Mouse (Mus musculus) limb, embryonic 14.5 days (tissue): Measurements from ENCODE around the gene Ptpn13. TPM values are rescaled to one million over a fixed set of nuclear protein-coding genes. Genes with fewer than 3 reads are reported as not detected.

Experiments used
- ATAC-seq: fragments of 200-750 bp; cut with Nextera tagmentation; 2 replicates; pipeline ENCODE4 v1.8.0; 2017; ENCODE audit warnings: low read depth, moderate number of reproducible peaks, moderate TSS enrichment; ENCODE audit not compliant: low FRiP score
- DNase-seq: peaks from one replicate; pipeline ENCODE4 v3.0.0-alpha.2; 2015; ENCODE audit warnings: low spot score
- H3K27ac ChIP-seq: fragments of 300-500 bp; sonication (generic); replicated peaks from 2 replicates; pipeline ENCODE4 v1.5.1; 2014; ENCODE audit warnings: low read depth, mild to moderate bottlenecking, low read length, moderate library complexity, mixed read lengths
- H3K27me3 ChIP-seq: fragments of 300-500 bp; sonication (generic); 2 replicates; pipeline ENCODE4 v1.6.1; 2014; ENCODE audit warnings: low read length, mixed read lengths; ENCODE audit not compliant: control insufficient read depth, insufficient read depth
- H3K36me3 ChIP-seq: fragments of 300-500 bp; sonication (generic); 2 replicates; pipeline ENCODE4 v1.6.1; 2014; ENCODE audit warnings: mild to moderate bottlenecking, low read length, moderate library complexity, mixed read lengths; ENCODE audit not compliant: control insufficient read depth, insufficient read depth
- H3K4me1 ChIP-seq: fragments of 300-500 bp; sonication (generic); 2 replicates; pipeline ENCODE4 v1.6.1; 2014; ENCODE audit warnings: antibody characterized with exemption, low read length, mixed read lengths; ENCODE audit not compliant: control insufficient read depth, insufficient read depth
- H3K4me2 ChIP-seq: fragments of 300-500 bp; sonication (generic); replicated peaks from 2 replicates; pipeline ENCODE4 v1.6.1; 2014; ENCODE audit warnings: low read depth, mild to moderate bottlenecking, low read length, moderate library complexity; ENCODE audit not compliant: severe bottlenecking
- H3K4me3 ChIP-seq: fragments of 300-500 bp; sonication (generic); replicated peaks from 2 replicates; pipeline ENCODE4 v1.5.1; 2014; ENCODE audit warnings: low read length
- H3K9ac ChIP-seq: fragments of 300-500 bp; sonication (generic); 2 replicates; pipeline ENCODE4 v1.6.1; 2014; ENCODE audit warnings: mild to moderate bottlenecking, low read depth, low read length, moderate library complexity; ENCODE audit not compliant: severe bottlenecking
- H3K9me3 ChIP-seq: fragments of 300-500 bp; sonication (generic); 2 replicates; pipeline ENCODE4 v1.6.1; 2016; ENCODE audit warnings: low read length; ENCODE audit not compliant: control insufficient read depth
- POLR2A ChIP-seq: fragments of 200-500 bp; IDR thresholded peaks from 2 replicates; pipeline ENCODE4 v1.8.0; 2012; ENCODE audit warnings: inconsistent platforms, mild to moderate bottlenecking, moderate library complexity, borderline replicate concordance; ENCODE audit not compliant: insufficient read depth, insufficient read length; ENCODE audit errors: extremely low read depth
- WGBS: fragments of 180-500 bp; shearing (Covaris S2); extraction: QIAGEN DNeasy Blood & Tissue Kit; methylation state at CpG from one replicate; pipeline ENCODE4 v1.1.7; 2014; 5-methylcytosine and 5-hydroxymethylcytosine counted together
- polyA plus RNA-seq, 2 experiments: library from polyadenylated mRNA; depleted of rRNA in 1 of 2; stranded (reverse) in 1 of 2; unstranded in 1 of 2; fragments of >200 nt; fragmentation: Nextera tagmentation in 1 of 2; extraction: Ambion mirVana in 1 of 2; gene quantifications; 2 replicates each; pipeline versions ENCODE4 v1.2.1 to v1.2.3; 2012 to 2014

The Ptpn13 gene
- polyA plus RNA-seq, 2 experiments = 23.7 to 25.8 TPM

DNA sequence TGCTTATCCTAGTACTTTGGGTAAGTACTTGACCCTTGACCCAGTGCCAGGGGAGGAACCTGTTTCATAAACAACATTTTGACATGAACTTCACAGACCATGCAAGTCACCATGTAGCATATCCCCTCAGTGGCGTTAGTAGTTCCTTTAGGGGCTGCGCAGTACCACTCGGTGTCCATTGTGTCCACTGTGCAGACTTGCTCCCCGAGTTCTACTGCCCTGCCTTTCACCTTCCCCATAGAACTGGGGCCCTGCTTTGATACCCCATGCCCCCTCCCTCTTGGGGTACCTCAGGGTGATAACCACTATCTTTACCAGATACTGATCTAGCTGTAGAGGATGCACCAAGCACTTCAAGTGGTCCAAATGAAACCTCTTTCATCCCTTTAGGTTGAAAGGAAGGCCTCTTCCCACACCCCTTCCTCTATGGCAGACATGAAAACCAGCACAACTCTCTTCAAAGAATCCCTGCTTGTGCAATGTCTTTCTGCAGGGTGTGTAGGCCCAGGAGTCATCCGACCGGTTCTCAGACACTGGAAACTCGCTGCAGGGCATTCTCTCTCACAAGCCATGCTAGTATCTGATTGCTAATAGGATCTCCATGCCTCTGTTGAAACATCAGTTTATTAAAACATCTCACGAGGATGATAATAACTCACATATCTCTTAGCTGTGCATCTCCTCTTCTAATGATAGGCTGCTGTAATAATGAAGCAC, 34.1 kb downstream of the Ptpn13 start:
- no peak for ATAC-seq
- Histone ChIP-seq H3K9ac (no peak overlapping the region), H3K4me1 (no peaks in the 10 kb centered on the region), H3K27ac (no peak overlapping the region), H3K4me2 (no peak overlapping the region), H3K36me3 (no peaks in the 10 kb centered on the region), H3K27me3 (no peaks in the 10 kb centered on the region), H3K4me3 (no peak overlapping the region), H3K9me3 (no peaks in the 10 kb centered on the region)
- DNase-seq = peak; percentile 34
- TF ChIP-seq POLR2A = no peak
- 81% methylated on average over 8 of the region's 8 CpGs for WGBS

DNA sequence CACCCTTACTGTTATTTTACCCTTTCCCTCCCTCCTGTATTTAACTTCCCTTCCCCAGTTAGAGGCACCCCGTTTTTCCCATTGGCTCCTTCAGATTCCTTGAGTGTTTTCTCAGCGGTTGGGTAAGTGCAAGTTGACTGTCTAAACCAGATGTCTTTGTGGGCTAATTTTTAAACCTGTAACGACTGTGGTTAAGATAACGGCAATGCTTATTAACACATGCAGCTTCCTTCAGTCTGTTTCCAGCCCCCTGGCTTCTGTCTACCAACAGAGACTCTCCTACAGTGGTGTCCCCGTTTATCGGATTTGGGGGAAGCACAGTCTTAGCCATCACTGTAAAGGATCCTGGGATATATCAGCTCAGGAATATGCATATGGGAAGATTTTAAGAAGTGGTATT, 35.9 kb downstream of the Ptpn13 start:
- Histone ChIP-seq H3K36me3 (no peaks in the 10 kb centered on the region), H3K4me2 (no peak overlapping the region), H3K4me1 (no peaks in the 10 kb centered on the region), H3K27me3 (no peaks in the 10 kb centered on the region), H3K27ac (no peak overlapping the region), H3K4me3 (no peak overlapping the region), H3K9ac (no peak overlapping the region), H3K9me3 (no peaks in the 10 kb centered on the region)
- ATAC-seq (no peak), DNase-seq (no peak)
- WGBS = 59% methylated on average over 6 of the region's 6 CpGs
- no peak for TF ChIP-seq POLR2A

DNA sequence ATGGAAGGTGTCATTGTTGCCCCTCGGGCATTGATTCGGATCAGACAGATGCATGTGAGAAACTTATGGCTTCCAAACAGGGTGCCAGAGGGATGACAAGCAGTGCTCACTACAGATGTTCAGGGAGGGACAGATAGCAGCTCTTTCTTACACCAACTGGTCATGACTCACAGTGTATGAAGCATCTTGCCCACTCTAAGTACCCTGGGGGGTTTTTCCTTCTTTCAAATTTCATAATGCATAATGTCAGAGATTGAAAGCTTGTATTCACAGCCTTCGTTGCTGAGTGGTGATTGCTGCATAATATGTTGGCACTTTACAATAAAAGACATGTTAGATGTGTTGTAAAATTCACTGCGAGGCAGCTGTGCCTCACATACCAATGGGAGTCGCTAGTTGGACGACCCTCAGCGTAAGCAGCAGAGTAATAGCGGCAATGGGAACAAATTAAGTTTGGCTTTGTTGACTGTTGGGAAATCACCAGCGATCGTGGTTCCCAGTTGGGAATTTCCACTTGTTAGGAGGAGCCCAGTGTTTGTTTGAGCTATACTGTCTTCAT, 38.7 kb downstream of the Ptpn13 start:
- no peaks in the 10 kb centered on the region for H3K4me1 ChIP-seq
- H3K9ac ChIP-seq = no peak overlapping the region
- H3K36me3 ChIP-seq = no peaks in the 10 kb centered on the region
- H3K4me2 ChIP-seq = no peak overlapping the region
- H3K27me3 ChIP-seq = no peaks in the 10 kb centered on the region
- DNase-seq = no peak
- ATAC-seq = no peak
- H3K27ac ChIP-seq = no peak overlapping the region
- 58% methylated on average over 10 of the region's 10 CpGs for WGBS
- H3K9me3 ChIP-seq = no peaks in the 10 kb centered on the region
- TF ChIP-seq POLR2A = no peak
- H3K4me3 ChIP-seq = no peak overlapping the region

DNA sequence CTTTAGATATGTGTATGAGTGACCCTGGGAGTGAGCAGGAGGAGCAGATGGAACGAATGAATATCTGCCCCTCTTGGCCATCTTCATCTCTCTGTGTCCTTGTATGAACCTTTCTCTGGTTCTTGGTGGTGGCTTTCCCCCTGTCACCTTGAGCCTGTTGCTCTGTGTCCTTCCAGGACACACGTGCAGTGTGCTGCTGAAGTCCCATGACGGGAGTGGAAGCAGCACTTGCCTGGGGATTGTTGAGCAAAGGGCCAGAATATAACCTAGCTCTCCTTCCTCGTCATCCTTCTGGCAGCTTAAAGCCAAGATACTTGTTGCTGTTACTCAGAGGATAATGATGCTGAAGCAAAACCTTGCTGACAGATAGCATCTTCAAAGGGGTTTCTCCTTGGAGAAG, 39.3 kb downstream of the Ptpn13 start:
- 74% methylated on average over 4 of the region's 4 CpGs for WGBS
- H3K27ac ChIP-seq = no peak overlapping the region
- no peaks in the 10 kb centered on the region for H3K9me3 ChIP-seq
- no peaks in the 10 kb centered on the region for H3K36me3 ChIP-seq
- no peak overlapping the region for H3K4me3 ChIP-seq
- ATAC-seq = no peak
- TF ChIP-seq POLR2A = no peak
- no peak overlapping the region for H3K9ac ChIP-seq
- no peak overlapping the region for H3K4me2 ChIP-seq
- no peaks in the 10 kb centered on the region for H3K27me3 ChIP-seq
- no peak for DNase-seq
- no peaks in the 10 kb centered on the region for H3K4me1 ChIP-seq

DNA sequence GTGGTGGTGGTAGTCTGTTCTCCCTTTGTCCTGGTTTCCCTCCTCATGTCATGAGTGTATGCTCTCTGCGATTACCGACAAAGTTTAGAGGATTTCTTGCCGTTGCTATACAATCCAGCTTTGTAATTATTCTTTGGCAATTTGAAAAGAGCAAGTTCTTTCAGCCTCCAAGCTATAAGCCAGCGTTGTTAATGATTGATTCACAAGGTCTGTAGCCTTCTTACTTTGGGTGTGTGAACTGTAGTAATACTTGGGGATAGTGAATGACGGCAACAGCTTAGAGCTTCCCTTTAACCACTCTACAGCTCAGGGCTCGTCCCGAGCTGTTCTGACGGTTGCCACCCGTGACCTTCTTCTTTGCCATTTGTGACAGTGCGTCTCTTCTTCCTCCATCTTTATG, 39.8 kb downstream of the Ptpn13 start:
- H3K9me3 ChIP-seq = no peaks in the 10 kb centered on the region
- no peaks in the 10 kb centered on the region for H3K4me1 ChIP-seq
- H3K27ac ChIP-seq = no peak overlapping the region
- TF ChIP-seq POLR2A = no peak
- WGBS = 82% methylated on average over 10 of the region's 10 CpGs
- no peak overlapping the region for H3K4me2 ChIP-seq
- DNase-seq (no peak), ATAC-seq (no peak)
- H3K27me3 ChIP-seq = no peaks in the 10 kb centered on the region
- H3K36me3 ChIP-seq = no peaks in the 10 kb centered on the region
- H3K4me3 ChIP-seq = no peak overlapping the region
- no peak overlapping the region for H3K9ac ChIP-seq

DNA sequence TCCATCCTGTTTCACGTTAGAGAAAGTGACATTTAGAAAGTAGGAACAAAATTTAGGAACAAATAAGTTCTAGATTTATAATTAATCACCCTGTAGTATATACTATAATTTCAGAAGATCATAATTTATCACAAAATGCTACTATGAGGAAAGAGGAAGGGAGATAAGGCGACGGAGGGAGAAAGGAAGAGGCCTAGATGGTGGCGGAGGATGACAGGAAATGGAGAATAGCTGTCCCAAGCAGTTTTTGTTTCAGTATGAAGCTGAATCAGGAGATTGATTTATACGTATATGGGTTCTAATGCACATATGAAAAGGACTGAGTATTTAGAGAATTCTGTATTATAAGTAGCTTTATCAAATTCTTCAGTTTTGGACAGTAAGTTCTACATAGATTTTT, 47.7 kb downstream of the Ptpn13 start:
- 89% methylated on average over 5 of the region's 5 CpGs for WGBS
- no peak overlapping the region for H3K27ac ChIP-seq
- DNase-seq = no peak

More for the DNA sequence above, 47.7 kb downstream of the Ptpn13 start:
- Histone ChIP-seq H3K4me3 (no peak overlapping the region), H3K4me1 (0 out of 2 replicates have a peak, but pooled peaks cover 6% of the 10 kb centered on the region), H3K9me3 (no peaks in the 10 kb centered on the region), H3K9ac (no peak overlapping the region), H3K4me2 (no peak overlapping the region), H3K36me3 (no peaks in the 10 kb centered on the region), H3K27me3 (no peaks in the 10 kb centered on the region)
- ATAC-seq = no peak
- TF ChIP-seq POLR2A = no peak
